Mouse (Mus musculus): ENCODE data around the gene Lyrm2.

The Lyrm2 gene

DNA sequence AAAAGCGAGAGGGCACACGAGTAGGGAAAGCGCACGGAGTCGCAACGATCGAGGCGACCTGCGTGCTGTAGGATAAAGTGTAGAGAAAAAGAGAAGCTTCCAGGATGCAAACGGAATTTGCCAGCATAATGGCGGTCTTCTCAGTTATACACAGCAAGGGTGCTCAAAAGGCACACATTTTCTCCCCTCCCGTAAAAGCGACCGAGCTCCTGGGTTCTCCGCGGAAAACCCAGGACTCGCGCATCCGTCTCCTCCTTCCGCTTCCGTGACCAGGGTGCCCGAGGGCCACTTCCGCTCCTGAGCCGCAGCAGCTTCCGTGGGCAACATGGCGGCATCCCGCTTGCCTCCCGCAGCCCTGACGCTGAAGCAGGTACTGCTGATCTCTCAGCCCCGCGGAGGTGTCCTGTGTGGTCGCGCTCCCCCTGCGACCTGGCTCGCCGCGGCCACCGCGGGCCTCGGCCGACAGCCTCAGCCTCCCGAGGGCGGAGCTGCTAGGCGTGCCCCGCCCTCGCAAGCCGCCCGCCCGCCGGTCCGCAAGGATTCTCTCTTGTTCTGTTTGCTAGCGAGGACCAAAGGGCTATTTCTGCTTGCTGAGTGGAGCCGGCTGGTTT is at the start of gene Lyrm2:
Lyrm2 (plus strand) TSS at position 288 of the 611 bp plus-strand sequence.
- DNase-seq: peak; percentile 67 to 78

DNA sequence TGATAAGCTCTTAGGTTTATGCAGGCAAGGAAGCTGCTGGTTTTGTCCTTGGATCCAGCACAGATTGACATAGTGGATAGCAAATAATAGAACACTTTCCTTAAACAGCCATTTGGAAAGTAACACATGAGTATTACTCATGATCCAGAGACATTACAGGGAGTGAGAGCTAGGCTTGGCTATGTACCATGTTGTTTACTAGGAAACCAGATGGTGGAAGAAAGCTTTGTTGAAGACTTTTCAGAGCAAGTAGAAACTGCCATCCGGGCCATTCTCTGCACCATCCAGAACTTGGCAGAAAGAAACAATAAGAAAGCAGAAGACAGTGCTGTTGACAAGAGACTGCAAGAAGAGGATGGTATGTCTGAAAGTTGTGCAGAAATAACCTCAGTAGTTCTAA is 49.3 kb upstream of the Lyrm2 start:
- no peak for DNase-seq

DNA sequence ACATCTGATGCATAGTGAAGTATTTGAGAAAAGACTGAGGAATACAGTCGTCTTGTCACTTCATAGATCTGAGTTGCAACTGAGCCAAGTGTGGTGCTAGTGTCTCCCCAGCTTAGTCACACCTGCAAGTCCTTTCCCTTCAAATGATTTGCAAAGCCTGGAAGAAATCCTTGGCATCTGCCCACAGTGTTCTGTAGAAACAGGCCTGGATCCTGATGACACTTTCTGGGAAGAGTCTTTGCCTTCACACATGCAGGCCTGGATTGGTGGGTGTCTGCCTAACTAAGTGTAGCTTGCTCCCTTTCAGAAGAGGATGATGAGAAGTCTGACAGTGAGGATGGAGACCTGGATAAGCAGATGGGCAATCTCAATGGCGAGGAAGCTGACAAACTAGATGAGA is 42.6 kb upstream of the Lyrm2 start:
- no peak for DNase-seq

DNA sequence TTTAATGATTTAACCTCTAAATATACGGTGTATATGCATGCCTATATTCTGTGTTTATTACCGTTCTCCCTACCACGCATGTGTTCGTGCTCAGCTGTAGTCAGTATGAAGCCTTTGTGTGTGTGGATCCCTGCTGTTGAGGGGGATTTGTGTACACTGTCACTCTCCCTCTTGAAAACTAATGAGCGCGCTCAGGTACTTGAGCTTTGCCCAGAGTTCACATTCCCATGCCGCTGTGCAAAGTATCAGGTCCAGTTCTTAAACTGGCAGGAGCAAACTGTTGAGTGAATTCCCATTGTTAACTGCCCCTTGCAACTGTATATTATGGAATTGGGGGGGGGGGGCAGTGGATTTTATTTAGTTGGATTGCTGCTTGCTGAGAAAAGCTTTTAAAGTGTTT is 32.6 kb upstream of the Lyrm2 start:
- DNase-seq: peak; percentile 38 to 40

DNA sequence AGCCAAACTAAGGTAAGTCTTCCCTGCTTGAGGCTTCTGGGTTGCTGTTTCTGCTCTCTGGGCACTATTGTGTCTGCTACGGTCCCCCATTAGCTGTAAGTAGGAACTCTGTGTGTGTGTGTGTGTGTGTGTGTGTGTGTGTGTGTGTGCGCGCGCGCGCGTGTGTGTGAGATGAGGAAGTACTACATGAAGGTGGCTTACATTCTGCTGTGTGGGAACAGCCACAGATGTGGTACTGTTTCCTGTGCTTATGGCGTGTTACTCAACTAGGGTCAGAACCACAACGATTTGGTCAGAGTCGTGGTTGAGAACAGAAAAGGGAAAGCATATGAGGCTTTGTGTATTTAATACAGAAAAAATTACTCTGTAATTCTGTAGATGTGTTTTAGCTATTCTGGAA is 32.0 kb upstream of the Lyrm2 start:
- DNase-seq: no peak

DNA sequence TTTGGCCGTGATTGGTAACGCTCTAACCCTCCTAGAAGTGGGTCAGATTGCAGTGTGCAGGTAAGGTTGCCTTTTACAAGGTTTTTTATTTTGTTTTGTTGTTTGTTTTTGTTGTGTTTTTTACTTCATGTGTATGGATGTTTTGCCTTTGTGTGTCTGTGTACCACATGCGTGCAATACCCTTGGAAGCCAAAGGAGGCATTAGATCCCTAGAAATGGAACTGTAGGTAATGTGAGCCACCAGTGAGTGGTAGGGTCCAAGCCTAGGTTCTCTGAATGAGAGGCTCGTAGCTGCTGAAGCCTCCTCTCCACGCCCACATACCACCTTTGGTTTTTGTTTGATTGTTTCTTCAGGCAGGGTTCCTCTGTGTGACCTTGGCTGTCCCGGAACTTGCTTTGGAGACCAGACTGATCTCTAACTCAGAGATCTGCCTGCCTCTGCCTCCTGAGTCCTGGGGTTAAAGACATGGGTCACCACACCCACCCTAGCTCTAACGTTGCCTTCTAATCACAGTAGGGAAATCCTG is 29.7 kb upstream of the Lyrm2 start:
- DNase-seq: no peak

DNA sequence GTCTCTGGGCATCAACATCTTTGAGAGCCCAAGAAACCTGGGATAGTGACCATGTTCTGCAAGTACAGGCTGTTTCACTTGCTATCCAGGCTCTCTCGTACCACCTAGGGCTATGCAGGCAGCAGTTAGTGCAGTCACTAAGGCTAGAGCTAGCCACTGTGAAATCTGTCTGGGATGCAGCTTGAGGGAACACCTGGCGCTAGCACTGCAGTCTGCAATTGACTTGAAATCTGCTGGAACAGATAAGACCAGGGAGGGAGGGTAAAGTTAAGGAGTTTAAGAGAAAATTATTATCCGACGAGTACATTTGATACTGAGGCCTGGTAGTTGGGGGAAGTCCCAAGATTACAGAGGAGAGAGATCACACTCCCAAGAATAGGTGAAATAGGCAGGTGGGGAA is 20.1 kb upstream of the Lyrm2 start:
- DNase-seq: no peak

DNA sequence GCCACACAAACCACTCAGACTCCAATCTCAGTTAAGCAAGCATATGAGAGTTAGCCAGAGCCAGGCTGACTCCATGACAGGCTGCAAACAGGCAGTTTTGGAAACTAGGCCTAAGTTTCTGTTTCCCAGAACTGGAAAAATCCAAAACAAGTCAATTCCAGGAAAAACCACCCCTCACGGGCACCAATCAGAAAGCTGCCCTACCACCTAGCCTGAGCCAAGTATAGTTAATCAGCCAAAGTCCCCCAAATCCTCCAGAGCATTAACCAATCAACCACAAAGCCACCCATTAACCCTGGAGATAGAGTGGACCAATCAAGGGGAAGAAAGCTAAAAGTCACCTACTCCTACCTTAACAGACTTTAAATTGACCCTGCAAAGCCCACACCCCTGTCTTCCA is 12.9 kb upstream of the Lyrm2 start:
- no peak for DNase-seq

DNA sequence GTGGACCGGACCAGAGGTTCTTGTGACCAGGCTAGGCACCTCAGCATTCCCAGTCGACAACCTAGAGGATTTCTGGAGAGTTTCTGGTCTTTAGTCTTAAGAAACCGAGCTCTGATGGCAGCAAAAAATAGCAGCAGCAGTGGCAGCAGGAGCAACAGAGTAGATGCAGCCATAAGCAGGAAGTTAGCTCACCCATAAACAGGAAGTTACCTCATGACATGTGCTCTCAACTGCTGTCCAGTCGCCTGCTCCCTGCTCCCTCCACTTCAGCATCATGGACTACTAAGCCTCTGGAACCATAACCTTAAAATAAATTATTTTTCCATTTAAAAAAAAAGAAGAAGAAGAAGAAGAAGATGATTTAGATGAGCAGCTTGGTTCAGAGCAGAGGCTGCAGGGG is 11.0 kb upstream of the Lyrm2 start:
- no peak for DNase-seq

DNA sequence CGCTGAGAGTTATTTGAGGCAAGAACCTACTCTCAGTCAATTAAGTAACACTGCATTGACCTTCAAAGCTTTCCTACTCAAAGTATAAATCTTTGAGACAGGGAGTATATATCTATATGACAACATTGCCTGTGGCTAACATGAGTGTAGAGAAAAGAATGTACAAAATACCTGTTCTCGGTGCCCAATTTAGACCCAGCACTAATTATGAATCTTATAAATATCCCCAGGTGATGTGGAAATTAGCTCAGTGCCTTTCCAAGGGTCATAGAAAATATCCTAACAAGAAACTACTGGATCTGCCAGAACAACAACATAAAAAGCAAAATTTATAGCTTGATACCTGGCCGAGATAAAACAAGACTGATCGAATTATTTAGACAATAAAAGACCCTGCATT is 1.1 kb upstream of the Lyrm2 start:
- no peak for DNase-seq

DNA sequence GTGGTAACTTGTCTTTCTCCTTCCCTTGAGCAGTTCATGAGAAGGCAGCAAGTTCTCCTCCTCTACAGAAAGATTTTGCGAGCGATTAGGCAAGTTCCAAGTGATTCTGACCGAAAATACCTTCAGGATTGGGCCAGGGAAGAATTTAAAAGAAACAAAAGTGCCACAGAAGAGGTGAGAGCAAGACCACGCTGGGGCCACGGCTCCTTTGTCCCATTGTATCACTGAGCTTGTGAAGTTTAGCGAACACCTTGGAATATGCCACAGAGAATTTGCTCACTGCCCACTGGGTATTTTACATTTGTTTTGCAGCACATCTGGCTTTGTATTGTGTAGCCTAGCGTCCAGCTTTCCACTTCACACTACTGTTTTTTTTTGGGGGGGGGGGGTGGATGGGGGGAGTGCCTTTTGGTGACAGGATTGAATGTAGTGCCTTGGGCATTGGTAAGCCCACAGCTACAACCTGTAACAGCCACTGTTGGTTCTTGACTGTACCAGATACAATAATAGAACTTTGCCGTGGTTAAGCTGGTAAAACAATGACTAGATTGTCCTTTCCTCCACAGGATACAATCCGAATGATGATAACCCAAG is 621 bp downstream of the Lyrm2 start:
- DNase-seq: no peak

DNA sequence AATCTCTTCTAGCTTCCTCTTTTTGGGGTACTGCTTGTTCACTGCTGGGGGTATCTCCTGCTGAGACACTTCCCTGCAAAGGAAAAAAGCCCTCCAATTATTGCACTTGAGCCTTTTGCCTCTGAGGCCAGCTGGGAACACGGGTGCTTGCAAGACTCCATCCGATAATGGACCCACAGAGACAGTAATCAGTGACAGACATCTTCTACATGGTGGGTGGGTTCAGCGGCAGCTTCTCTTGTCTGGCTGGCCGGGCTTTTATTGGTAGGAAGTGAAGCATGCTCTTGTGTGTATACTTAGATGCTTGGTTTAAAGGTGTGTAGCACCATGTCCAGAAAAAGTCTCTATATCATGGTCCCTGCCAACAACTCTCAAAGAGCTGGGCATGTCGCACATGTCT is 17.4 kb downstream of the Lyrm2 start:
- DNase-seq: no peak

DNA sequence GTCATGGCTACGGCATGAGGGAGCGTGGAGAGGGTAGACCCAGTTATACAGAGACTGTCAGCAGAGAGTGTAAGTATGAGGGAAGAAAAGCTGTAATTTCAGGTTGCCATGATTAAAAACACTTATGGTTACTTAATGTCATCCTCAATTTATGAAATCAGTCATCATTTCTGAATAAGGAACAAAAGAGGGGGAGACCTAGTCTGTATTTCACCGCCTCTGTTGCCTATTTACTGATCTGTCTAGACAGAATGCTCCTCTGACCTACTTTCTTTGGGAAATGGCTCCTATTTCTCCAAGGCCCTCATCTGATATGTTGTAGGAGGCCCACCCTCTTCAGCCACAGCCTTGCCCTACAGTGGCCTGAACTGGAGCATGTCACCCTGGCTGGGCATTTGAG is 20.6 kb downstream of the Lyrm2 start:
- no peak for DNase-seq

DNA sequence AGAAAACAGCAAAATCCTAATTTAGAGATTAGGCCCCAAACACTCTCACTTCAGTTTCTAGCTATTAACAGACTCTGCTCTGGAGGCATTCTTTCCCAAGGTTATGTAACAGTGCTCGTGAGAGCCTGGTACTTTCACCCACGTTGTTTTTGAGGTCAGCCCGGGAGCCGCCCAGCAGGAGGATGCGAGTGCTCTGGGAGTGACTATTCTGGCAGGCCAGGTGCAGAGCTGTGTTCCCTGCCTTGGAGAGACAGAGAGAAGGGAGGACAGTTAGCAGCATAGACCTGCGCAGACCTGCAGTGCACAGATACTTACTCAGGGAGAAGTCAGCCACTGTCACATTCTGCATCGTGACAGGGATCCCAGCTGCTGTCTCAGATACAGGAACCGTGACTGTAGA is 24.2 kb downstream of the Lyrm2 start:
- DNase-seq: peak; percentile 51 to 69

DNA sequence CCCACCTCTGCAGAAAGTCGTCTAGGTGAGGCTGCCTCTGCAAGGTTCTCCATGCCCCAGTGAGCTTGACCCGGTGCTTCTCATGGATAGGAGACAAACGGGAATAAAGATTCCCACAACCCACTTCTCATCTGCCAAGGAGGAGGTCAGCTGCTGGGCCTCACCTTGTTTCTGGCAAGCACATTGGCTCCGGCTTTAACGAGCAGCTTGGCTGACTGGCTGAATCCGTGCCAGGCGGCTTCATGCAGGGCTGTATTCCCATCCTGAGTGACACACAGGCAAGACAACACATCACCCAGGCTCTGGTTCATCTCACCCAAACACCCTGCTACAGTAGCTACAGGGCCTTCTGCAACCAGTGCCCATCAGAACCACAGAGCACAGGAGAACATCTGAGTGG is 26.9 kb downstream of the Lyrm2 start:
- peak; percentile 30 to 52 for DNase-seq

DNA sequence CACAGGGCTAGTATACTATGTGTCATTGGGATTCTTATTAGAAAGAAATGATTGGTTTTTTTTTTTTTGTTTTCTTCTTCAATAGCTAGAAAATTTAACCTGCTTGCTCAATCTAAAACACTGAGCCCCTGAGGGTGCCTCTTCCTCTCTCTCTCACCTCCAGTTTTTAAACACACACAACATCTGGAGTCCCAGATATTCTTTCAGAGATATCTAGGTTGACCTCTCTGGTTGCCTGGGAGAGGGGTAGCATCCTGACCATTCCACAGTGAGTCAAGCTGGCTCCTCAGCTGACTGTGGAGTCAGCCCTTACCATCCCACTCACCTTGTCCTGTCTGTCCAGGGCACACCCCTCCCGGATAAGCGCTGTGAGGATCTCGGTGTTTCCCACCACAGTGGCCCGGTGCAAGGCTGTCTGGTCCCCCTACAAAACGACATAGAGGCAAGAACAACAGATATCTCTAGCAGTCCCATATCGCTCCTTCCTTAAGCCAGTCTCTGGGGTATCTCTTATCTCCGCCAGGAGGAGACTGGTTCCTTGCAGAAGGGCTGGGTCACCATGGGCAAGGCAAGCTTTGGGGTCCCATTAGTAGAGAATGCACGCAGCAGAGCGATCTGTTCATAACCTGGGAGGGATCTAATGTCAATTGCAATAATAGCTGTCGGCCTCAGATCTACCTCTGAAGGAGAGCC is 28.5 kb downstream of the Lyrm2 start:
- no peak for DNase-seq

DNA sequence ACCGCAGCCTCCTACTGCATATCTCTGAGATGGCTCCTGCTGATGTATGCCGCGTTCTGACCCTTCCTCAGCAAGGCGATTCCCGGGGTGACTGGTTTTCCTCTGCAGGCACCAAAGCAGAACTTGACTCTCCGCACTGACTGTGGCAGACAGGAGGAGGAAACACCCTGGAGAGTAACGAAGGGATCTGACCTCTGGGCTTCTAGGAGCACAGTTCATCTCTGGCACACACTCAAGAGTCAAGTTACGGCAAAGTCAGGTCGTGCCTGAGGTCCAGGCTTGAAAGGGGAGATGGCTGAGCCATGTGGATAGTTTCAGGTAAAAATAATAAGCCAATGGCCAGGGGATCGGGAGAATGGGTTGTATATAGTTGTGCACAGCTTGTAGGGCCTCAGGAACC is 29.3 kb downstream of the Lyrm2 start:
- peak in 1 of 2 experiments; percentile 15 for DNase-seq

DNA sequence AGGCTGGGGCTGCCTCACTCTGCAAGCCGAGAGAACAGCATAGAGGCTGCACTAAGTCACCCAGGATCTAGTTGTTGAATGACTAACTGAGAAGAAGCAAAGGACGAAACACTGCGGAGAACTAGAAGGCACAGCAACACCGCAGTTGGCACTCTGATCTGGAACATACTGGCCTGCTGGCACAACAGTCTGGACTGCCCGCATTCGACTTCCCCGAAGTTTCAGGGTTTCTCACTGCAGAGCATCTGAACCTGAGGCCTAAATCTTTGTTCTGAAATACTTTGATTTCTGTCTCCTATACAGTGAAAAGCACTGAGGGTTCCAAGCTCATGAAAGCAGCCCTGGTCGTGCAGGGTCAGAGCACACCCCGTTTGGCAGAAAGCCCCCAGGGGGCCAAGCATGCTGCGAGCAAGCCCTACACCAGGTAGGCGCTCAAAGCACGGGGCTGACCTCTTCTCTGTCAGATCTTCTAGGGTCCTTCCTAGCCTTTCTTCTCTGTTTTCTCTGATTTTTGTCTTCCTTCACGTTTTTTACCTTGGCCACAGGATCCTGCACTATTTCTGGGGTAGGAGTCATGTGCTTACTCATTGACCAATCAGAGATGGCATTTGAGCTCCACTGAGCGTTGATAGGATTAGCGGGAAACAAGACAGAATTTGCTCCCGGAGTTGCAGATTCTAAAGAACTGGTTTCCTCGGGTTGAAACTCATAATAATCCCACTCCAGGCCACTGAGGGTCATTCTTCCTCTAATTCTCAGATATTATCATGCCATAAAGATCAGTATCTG is 33.6 kb downstream of the Lyrm2 start:
- DNase-seq: no peak

DNA sequence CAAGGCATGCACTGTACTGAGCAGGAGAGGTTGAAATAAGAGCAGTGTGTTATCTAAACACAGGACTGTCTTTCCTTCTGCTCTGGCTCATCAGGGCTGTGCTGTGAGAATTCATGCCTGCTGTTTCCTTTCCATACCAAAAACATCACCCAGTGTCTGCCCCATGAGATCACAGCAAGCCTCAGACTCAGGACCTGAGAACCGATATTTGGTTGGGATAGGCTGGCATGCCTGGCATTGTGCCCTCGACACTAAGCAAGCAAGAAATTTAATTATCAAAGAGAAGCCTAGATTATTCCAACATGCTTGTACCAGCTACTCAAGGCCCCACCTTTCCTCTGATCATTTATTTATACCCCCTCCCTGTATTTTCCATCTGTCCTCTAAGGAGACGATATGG is 34.5 kb downstream of the Lyrm2 start:
- DNase-seq: no peak

DNA sequence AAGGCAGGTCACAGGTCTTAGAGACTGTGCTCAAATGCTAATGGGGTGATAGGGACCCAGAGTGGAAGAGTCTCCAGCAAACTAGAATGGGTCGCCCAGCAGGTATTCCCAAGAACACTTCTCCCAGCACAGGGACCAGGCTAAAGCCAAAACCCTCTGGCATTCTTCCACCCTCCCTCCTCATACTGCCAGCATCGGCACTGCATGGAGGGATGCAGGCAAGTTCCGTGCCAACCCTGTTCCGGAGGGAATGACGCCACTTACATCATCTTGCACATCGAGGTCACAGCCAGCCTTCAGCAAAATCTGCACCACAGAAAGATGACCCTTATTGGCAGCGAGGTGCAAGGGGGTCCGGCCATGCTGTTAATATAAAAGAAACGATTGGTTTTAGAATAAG is 36.0 kb downstream of the Lyrm2 start:
- no peak for DNase-seq

DNA sequence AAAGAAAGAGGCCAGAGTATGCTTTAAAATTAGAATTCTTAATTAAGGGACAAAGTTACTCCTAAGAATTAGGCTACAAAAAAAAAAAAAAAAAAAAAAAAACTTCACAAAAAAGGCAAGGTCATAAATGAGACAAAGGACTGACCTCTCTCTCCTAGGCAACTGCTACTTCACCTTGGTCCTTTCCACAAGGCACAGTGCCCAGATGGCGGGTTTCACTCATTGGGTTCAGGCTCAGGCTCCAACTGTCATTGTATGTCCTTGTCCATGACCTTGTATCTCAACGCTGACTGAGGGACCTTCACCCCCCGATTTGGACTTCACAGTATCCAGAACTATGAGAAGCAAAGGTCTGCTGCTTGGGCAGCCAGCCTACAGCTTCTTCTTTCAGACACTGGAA is 38.3 kb downstream of the Lyrm2 start:
- no peak for DNase-seq

Measured in kidney, adult 8-10 months (tissue).